Mouse (Mus musculus) G1E (cell line): ENCODE results near the gene Bcar1.

Experiments
- CTCF ChIP-seq: IDR thresholded peaks from 2 replicates; pipeline ENCODE4 v1.5.1; 2012; ENCODE audit warnings: low read depth, low read length, inconsistent platforms, mixed read lengths
- GATA1 ChIP-seq: IDR thresholded peaks from 2 replicates; pipeline ENCODE4 v1.6.1; 2012; ENCODE audit warnings: borderline replicate concordance, low read length, inconsistent platforms, mixed read lengths
- GATA2 ChIP-seq: IDR thresholded peaks from 2 replicates; pipeline ENCODE4 v1.6.1; 2012; ENCODE audit warnings: low read depth, low read length, inconsistent platforms, borderline replicate concordance
- POLR2AphosphoS5 ChIP-seq: IDR thresholded peaks from 2 replicates; pipeline ENCODE4 v1.6.1; 2012; ENCODE audit warnings: low read depth, low read length, inconsistent platforms; ENCODE audit not compliant: insufficient replicate concordance
- TAL1 ChIP-seq: conservative IDR thresholded peaks from 2 replicates; pipeline ENCODE4 v1.6.1; 2012; ENCODE audit warnings: low read depth, low read length, inconsistent platforms, mixed read lengths

DNA sequence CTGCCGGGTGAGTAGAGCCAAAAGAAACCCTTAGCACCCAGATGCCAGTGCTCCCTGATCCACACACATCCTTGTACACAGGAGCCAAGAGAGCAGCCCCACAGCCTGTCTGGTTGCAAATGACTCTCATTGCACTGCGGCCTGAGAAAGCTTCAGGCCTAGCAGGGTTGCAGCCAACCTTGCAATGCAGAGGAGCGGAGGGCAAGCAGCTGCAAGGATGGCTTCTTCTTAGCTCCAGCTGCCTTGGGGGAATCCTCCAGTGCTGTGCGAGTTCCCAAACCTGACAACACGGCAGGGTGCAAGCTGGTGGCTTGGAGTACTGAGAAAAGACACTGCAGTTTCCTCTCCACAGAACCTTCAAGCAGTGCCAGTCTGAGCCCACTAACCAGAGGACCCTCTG lies 15.1 kb downstream of the Bcar1 start:
- TF ChIP-seq CTCF (no peak), TAL1 (no peak), GATA1 (no peak), GATA2 (no peak), POLR2AphosphoS5 (no peak)
